Mouse (Mus musculus) C2C12 (cell line): ENCODE measurements around the gene Matn3. TPM values are rescaled to one million over a fixed set of nuclear protein-coding genes. Genes with fewer than 3 reads are reported as not detected.
"Not testable (repeated sequence)": the region's sequence is repeated elsewhere in the genome, so short reads cannot be mapped to it uniquely, and the experiment has no call there.

Experiments used
- H3K27me3 ChIP-seq: one replicate; pipeline ENCODE4 v1.6.1; 2011; ENCODE audit not compliant: control insufficient read depth, insufficient read depth, insufficient read length
- H3K36me3 ChIP-seq: one replicate; pipeline ENCODE4 v1.6.1; 2011; ENCODE audit not compliant: control insufficient read depth, insufficient read depth
- H3K4me3 ChIP-seq: one replicate; pipeline ENCODE4 v1.5.1; 2011; ENCODE audit warnings: mild to moderate bottlenecking, control low read depth; ENCODE audit not compliant: poor library complexity, insufficient read depth, severe bottlenecking
- H3K79me2 ChIP-seq: one replicate; pipeline ENCODE4 v1.6.1; 2011; ENCODE audit not compliant: control insufficient read depth, insufficient read depth
- H3K79me3 ChIP-seq: one replicate; pipeline ENCODE4 v1.6.1; 2011; ENCODE audit warnings: low read depth, control low read depth
- H3ac ChIP-seq: one replicate; pipeline ENCODE3; 2011; ENCODE audit warnings: low read depth; ENCODE audit not compliant: control insufficient read depth, insufficient read length
- CEBPB ChIP-seq: IDR thresholded peaks from one replicate; pipeline ENCODE4 v1.6.1; 2011; ENCODE audit warnings: low read depth, mild to moderate bottlenecking, control low read depth, moderate library complexity
- CTCF ChIP-seq: IDR thresholded peaks from one replicate; pipeline ENCODE4 v1.5.1; 2011; ENCODE audit not compliant: control insufficient read depth, insufficient read depth, insufficient read length
- FOSL1 ChIP-seq: IDR thresholded peaks from one replicate; pipeline ENCODE4 v1.8.0; 2011; ENCODE audit warnings: mild to moderate bottlenecking, low read length; ENCODE audit not compliant: poor library complexity, insufficient read depth, severe bottlenecking
- MAX ChIP-seq: IDR thresholded peaks from one replicate; pipeline ENCODE4 v1.6.1; 2011; ENCODE audit warnings: mild to moderate bottlenecking, control low read depth
- MYOD1 ChIP-seq: IDR thresholded peaks from one replicate; pipeline ENCODE4 v1.6.1; 2011; ENCODE audit warnings: low read depth; ENCODE audit not compliant: control insufficient read depth, insufficient read length
- MYOG ChIP-seq: IDR thresholded peaks from one replicate; pipeline ENCODE4 v1.6.1; 2011; ENCODE audit not compliant: control insufficient read depth, insufficient read length; ENCODE audit errors: extremely low read depth
- USF1 ChIP-seq: IDR thresholded peaks from one replicate; pipeline ENCODE4 v1.6.1; 2011; ENCODE audit warnings: low read depth, mild to moderate bottlenecking, control low read depth, moderate library complexity
- polyA plus RNA-seq: library from polyadenylated mRNA; unstranded; fragments of >200 nt; fragmentation: generic; extraction: Trizol; gene quantifications from one replicate; pipeline ENCODE4 v1.2.1, GENCODE M21; 2012; ENCODE audit warnings: missing spikeins

Matn3 gene
- polyA plus RNA-seq, 1 experiment: 0.16 TPM

DNA sequence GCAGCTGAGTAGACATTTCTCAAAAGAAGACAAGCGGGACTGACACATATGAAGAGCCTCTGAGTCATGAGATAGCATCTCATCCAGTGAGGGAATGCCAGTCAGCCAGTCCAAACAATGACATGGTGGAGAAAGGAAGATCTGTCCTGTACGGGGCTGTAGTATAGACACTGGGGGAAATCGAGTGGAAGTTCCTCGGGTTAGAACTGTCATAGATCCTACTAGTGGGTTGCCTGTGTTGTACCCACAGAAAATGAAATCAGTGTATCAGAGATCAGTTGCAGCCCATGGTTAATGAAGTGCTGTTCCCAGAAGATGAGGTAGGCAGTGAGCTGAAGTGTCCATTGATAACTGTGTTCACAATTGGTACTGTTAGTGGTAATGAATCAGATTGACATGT, 19.0 kb upstream of the Matn3 start:
- H3K79me3 ChIP-seq: peaks cover 95% of the 10 kb centered on the region
- no peak overlapping the region for H3K4me3 ChIP-seq
- no peak overlapping the region for H3ac ChIP-seq
- H3K27me3 ChIP-seq: no peaks in the 10 kb centered on the region
- TF ChIP-seq FOSL1: no peak
- TF ChIP-seq MYOD1: no peak
- TF ChIP-seq MYOG: no peak
- no peak for TF ChIP-seq CTCF
- TF ChIP-seq CEBPB: no peak
- TF ChIP-seq MAX: no peak
- no peak for TF ChIP-seq USF1
- peaks cover 100% of the 10 kb centered on the region for H3K79me2 ChIP-seq
- peaks cover 58% of the 10 kb centered on the region for H3K36me3 ChIP-seq

GRCm38 (mm10) chr12:8931083-8931482, 16.6 kb upstream of the Matn3 start:
- Histone ChIP-seq H3K36me3 (peaks cover 61% of the 10 kb centered on the region), H3ac (no peak overlapping the region)
- TF ChIP-seq MYOG: no peak
- no peak for TF ChIP-seq MAX
- no peak for TF ChIP-seq FOSL1
- no peak for TF ChIP-seq USF1
- TF ChIP-seq CEBPB: no peak
- no peak for TF ChIP-seq CTCF
- TF ChIP-seq MYOD1: no peak

DNA sequence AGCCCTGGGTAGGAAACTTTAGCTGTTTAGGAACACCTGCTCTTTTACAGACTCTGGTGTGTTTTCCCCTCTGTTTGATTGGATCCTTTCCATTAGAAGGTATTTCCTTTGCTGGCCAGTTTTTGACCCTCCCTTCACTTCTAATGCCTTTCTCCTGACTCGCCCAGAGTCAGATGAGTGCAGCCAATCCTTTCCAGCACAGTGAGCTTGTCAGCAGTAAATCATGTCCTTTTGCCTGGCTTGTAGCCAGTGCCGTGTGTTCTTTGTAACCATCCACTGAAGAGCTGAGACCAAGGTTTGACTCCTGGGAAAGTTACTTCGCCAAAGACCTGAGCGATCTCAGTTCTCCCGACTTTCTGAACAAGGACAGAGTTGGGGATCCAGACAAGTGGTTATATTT, 12.4 kb upstream of the Matn3 start:
- H3K79me3 ChIP-seq: peaks cover 32% of the 10 kb centered on the region
- no peaks in the 10 kb centered on the region for H3K27me3 ChIP-seq
- H3K4me3 ChIP-seq: no peak overlapping the region
- peaks cover 81% of the 10 kb centered on the region for H3K36me3 ChIP-seq
- H3ac ChIP-seq: no peak overlapping the region
- H3K79me2 ChIP-seq: peaks cover 51% of the 10 kb centered on the region
- TF ChIP-seq USF1 (no peak), FOSL1 (no peak), MAX (no peak), CEBPB (no peak), MYOG (no peak), MYOD1 (no peak), CTCF (no peak)

More at GRCm38 (mm10) chr12:8931083-8931482, 16.6 kb upstream of the Matn3 start:
- no peaks in the 10 kb centered on the region for H3K27me3 ChIP-seq
- peaks cover 94% of the 10 kb centered on the region for H3K79me2 ChIP-seq
- peaks cover 74% of the 10 kb centered on the region for H3K79me3 ChIP-seq
- no peak overlapping the region for H3K4me3 ChIP-seq

DNA sequence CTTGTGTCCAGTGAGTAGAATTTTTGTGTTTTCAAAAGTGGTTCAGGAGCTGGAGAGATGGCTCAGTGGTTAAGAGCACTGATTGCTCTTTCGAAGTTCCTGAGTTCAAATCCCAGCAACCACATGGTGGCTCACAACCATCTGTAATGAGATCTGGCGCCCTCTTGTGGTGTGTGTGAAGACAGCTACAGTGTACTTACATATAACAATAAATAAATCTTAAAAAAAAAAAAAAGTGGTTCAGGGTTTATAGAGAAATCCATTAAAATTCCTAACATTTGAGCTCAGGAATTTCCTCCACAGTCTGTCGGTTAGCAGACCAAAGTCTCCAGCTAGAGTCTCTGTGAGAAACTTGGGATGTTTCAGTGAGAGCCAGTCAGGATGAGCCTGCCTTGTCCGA, 11.5 kb upstream of the Matn3 start:
- Histone ChIP-seq H3K79me2 (peaks cover 43% of the 10 kb centered on the region), H3K79me3 (peaks cover 23% of the 10 kb centered on the region), H3K36me3 (peaks cover 81% of the 10 kb centered on the region)
- H3K4me3 ChIP-seq, H3ac ChIP-seq, H3K27me3 ChIP-seq: not testable (repeated sequence)

- peaks cover 52% of the 10 kb centered on the region for H3K36me3 ChIP-seq
- no peaks in the 10 kb centered on the region for H3K27me3 ChIP-seq
- peaks cover 12% of the 10 kb centered on the region for H3K79me2 ChIP-seq
- H3ac ChIP-seq: no peak overlapping the region
- H3K79me3 ChIP-seq: no peaks in the 10 kb centered on the region
- no peak overlapping the region for H3K4me3 ChIP-seq
- TF ChIP-seq FOSL1: no peak
Measured at GRCm38 (mm10) chr12:8939490-8939889, 8.2 kb upstream of the Matn3 start.

- TF ChIP-seq MYOG (no peak), USF1 (no peak), FOSL1 (no peak), MYOD1 (no peak), CTCF (no peak), MAX (no peak), CEBPB (no peak)
- Histone ChIP-seq H3K36me3 (peaks cover 44% of the 10 kb centered on the region), H3K27me3 (no peaks in the 10 kb centered on the region), H3K4me3 (no peak overlapping the region), H3K79me2 (peaks cover 4% of the 10 kb centered on the region), H3ac (no peak overlapping the region), H3K79me3 (no peaks in the 10 kb centered on the region)
Measured at GRCm38 (mm10) chr12:8940011-8941005, 7.4 kb upstream of the Matn3 start.
